Mouse (Mus musculus) midbrain, postnatal 0 days (tissue): ENCODE results near the gene Mmp15. TPM values are rescaled to one million over a fixed set of nuclear protein-coding genes. Genes with fewer than 3 reads are reported as not detected.

Experiments used
- ATAC-seq: fragments of 200-750 bp; cut with Nextera tagmentation; 2 replicates; pipeline ENCODE4 v1.8.0; 2017; ENCODE audit warnings: moderate number of reproducible peaks, mild to moderate bottlenecking, moderate TSS enrichment, moderate library complexity; ENCODE audit not compliant: low FRiP score
- DNase-seq: peaks from one replicate; pipeline ENCODE4 v3.0.0-alpha.2; 2015; ENCODE audit warnings: low spot score
- H3K27ac ChIP-seq: fragments of 300-500 bp; sonication (generic); 2 replicates; pipeline ENCODE4 v1.5.1; 2014; ENCODE audit warnings: low read depth, mild to moderate bottlenecking, low read length, mixed read lengths
- H3K27me3 ChIP-seq: fragments of 300-500 bp; sonication (generic); 2 replicates; pipeline ENCODE4 v1.6.1; 2014; ENCODE audit warnings: low read length, control low read depth, mixed read lengths; ENCODE audit not compliant: insufficient read depth
- H3K36me3 ChIP-seq: fragments of 300-500 bp; sonication (generic); 2 replicates; pipeline ENCODE4 v1.6.1; 2014; ENCODE audit warnings: low read length, control low read depth, mixed read lengths; ENCODE audit not compliant: insufficient read depth
- H3K4me1 ChIP-seq: fragments of 300-500 bp; sonication (generic); 2 replicates; pipeline ENCODE4 v1.6.1; 2014; ENCODE audit warnings: mild to moderate bottlenecking, control low read depth, antibody characterized with exemption, low read length, mixed read lengths; ENCODE audit not compliant: insufficient read depth
- H3K4me2 ChIP-seq: fragments of 300-500 bp; sonication (generic); 2 replicates; pipeline ENCODE4 v1.6.1; 2014; ENCODE audit warnings: low read depth, mild to moderate bottlenecking, low read length, mixed read lengths; ENCODE audit not compliant: poor library complexity, severe bottlenecking
- H3K4me3 ChIP-seq: fragments of 300-500 bp; sonication (generic); 2 replicates; pipeline ENCODE4 v1.5.1; 2014; ENCODE audit warnings: low read depth, mild to moderate bottlenecking, low read length, moderate library complexity
- H3K9ac ChIP-seq: fragments of 300-500 bp; sonication (generic); replicated peaks from 2 replicates; pipeline ENCODE4 v1.6.1; 2014; ENCODE audit warnings: mild to moderate bottlenecking, low read length, moderate library complexity, mixed read lengths; ENCODE audit not compliant: poor library complexity, severe bottlenecking
- H3K9me3 ChIP-seq: fragments of 300-500 bp; sonication (generic); 2 replicates; pipeline ENCODE4 v1.6.1; 2016; ENCODE audit warnings: low read length, control low read depth
- CTCF ChIP-seq: IDR thresholded peaks from 2 replicates; pipeline ENCODE4 v1.5.1; 2016; ENCODE audit warnings: antibody characterized with exemption, mild to moderate bottlenecking
- WGBS: fragments of 180-500 bp; shearing (Covaris S2); extraction: QIAGEN DNeasy Blood & Tissue Kit; methylation state at CpG from one replicate; pipeline ENCODE4 v1.1.7; 2014; 5-methylcytosine and 5-hydroxymethylcytosine counted together
- polyA plus RNA-seq: library from polyadenylated mRNA; unstranded; fragments of >200 nt; fragmentation: Nextera tagmentation; extraction: Ambion mirVana; gene quantifications from 2 replicates; pipeline ENCODE4 v1.2.1, GENCODE M21; 2015
- total RNA-seq: library from RNA; depleted of rRNA; stranded (reverse); fragments of >200 nt; gene quantifications from 2 replicates; pipeline ENCODE4 v1.2.3, GENCODE M21; 2014; rRNA removed

Mmp15 gene
- total RNA-seq = 52.9 and 59.1 TPM in 2 replicates
- 12.9 and 13.7 TPM in 2 replicates for polyA plus RNA-seq

DNA sequence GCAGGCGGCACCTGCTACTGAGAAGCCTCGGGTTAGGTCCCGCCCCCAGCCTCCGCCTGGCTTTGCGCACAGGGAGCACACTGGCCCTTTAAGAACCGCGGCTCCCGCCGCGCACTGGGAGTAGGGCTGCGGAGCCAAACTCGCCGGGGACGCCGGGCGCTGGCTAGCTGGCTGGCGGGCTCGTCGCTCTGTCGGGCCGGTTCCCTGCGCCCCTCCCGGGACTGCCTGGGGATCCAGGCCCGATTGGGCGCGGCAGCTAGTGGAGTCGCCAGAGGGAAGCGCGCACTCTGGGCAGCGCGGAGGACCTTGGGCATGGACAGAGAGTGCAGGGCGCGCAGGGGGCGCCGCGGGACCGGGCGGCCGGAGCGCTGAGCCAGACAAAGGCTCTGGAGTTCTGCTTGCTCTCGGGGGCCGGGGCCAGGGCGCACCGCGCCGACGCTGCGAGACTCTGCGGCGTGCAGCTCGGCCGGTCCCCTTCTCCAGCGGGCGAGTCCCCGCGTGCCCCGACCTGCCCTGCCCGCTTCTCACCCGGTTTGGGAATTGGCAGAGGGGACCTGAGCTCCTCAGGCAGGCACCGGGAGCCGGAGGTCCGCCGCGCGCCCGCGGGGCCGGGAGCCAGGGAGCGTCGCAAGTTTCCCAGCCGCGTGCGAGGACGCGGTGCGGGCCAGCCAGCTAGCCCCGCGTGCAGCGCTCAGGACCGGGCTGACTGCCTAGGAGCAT is at the start of gene Mmp15:
Gene Mmp15 (plus strand): TSS at position 118 of the 720 bp plus-strand sequence.
- Histone ChIP-seq H3K9ac (peak within 1 kb of the TSS; percentile 73), H3K4me1 (peaks cover 7% of the 10 kb centered on the region; the same call in 1 of the 2 replicates), H3K36me3 (no peaks in the 10 kb centered on the region), H3K27me3 (no peaks in the 10 kb centered on the region), H3K4me2 (peak within 1 kb of the TSS; percentile 95), H3K4me3 (peak within 1 kb of the TSS; percentile 87), H3K27ac (peak within 1 kb of the TSS; percentile 71), H3K9me3 (no peaks in the 10 kb centered on the region)
- under 1% methylated on average over 76 of the region's 80 CpGs for WGBS
- ATAC-seq = peak; percentile 63
- TF ChIP-seq CTCF = no peak; the same call in 1 of the 2 replicates
- peak; percentile 69 for DNase-seq

GRCm38 (mm10) chr8:95302410-95302809 is 49.7 kb upstream of the Mmp15 start:
- H3K9ac ChIP-seq = no peak overlapping the region
- H3K4me1 ChIP-seq = no peaks in the 10 kb centered on the region
- no peak overlapping the region for H3K27ac ChIP-seq
- H3K4me2 ChIP-seq = no peak overlapping the region
- no peaks in the 10 kb centered on the region for H3K27me3 ChIP-seq
- ATAC-seq (no peak), DNase-seq (peak; percentile 50)
- no peak overlapping the region for H3K4me3 ChIP-seq
- no peaks in the 10 kb centered on the region for H3K9me3 ChIP-seq
- peak; percentile 76 for TF ChIP-seq CTCF
- WGBS = 22% methylated on average over 5 of the region's 5 CpGs
- H3K36me3 ChIP-seq = no peaks in the 10 kb centered on the region

- TF ChIP-seq CTCF = no peak
- WGBS = 77% methylated on average over 4 of the region's 4 CpGs
- no peak for DNase-seq
- H3K27ac ChIP-seq = no peak overlapping the region
- H3K9ac ChIP-seq = no peak overlapping the region
- H3K4me1 ChIP-seq = no peaks in the 10 kb centered on the region; the same call in 1 of the 2 replicates
- no peak overlapping the region for H3K4me3 ChIP-seq
- no peak overlapping the region for H3K4me2 ChIP-seq
- no peaks in the 10 kb centered on the region for H3K27me3 ChIP-seq
- no peaks in the 10 kb centered on the region for H3K36me3 ChIP-seq
- no peaks in the 10 kb centered on the region for H3K9me3 ChIP-seq
- ATAC-seq = no peak
Observed at GRCm38 (mm10) chr8:95305526-95305925, 46.5 kb upstream of the Mmp15 start.

- no peak for ATAC-seq
- H3K4me1 ChIP-seq = no peaks in the 10 kb centered on the region; the same call in 1 of the 2 replicates
Observed at GRCm38 (mm10) chr8:95306431-95306830, 45.6 kb upstream of the Mmp15 start, which contains the start of gene Cngb1. Cngb1 (minus strand) TSS chr8:95306585.

GRCm38 (mm10) chr8:95310342-95310970 is 41.6 kb upstream of the Mmp15 start, which contains the start of gene Tepp:
Tepp (plus strand) TSS chr8:95310566.
- H3K9me3 ChIP-seq = no peaks in the 10 kb centered on the region
- no peak within 1 kb of the TSS for H3K27ac ChIP-seq
- DNase-seq = no peak
- no peaks in the 10 kb centered on the region for H3K36me3 ChIP-seq
- no peak within 1 kb of the TSS for H3K4me3 ChIP-seq
- H3K4me2 ChIP-seq = no peak within 1 kb of the TSS
- H3K4me1 ChIP-seq = no peaks in the 10 kb centered on the region; the same call in 1 of the 2 replicates
- TF ChIP-seq CTCF = no peak
- no peak within 1 kb of the TSS for H3K9ac ChIP-seq
- H3K27me3 ChIP-seq = no peaks in the 10 kb centered on the region
- no peak for ATAC-seq
- 25% methylated on average over 6 of the region's 6 CpGs for WGBS

More at GRCm38 (mm10) chr8:95306431-95306830, 45.6 kb upstream of the Mmp15 start, which contains the start of gene Cngb1:
- H3K27me3 ChIP-seq = no peaks in the 10 kb centered on the region
- no peak within 1 kb of the TSS for H3K9ac ChIP-seq
- DNase-seq = no peak
- no peak within 1 kb of the TSS for H3K4me2 ChIP-seq
- H3K9me3 ChIP-seq = no peaks in the 10 kb centered on the region
- WGBS = 46% methylated on average over 6 of the region's 6 CpGs
- H3K27ac ChIP-seq = no peak within 1 kb of the TSS
- no peak for TF ChIP-seq CTCF
- H3K4me3 ChIP-seq = no peak within 1 kb of the TSS
- no peaks in the 10 kb centered on the region for H3K36me3 ChIP-seq

GRCm38 (mm10) chr8:95312836-95313235 is 39.2 kb upstream of the Mmp15 start:
- H3K9ac ChIP-seq = no peak overlapping the region
- no peaks in the 10 kb centered on the region for H3K36me3 ChIP-seq
- H3K4me3 ChIP-seq = no peak overlapping the region
- peak; percentile 42 for TF ChIP-seq CTCF
- DNase-seq (no peak), ATAC-seq (no peak)
- no peak overlapping the region for H3K27ac ChIP-seq
- no peaks in the 10 kb centered on the region for H3K9me3 ChIP-seq
- WGBS = 72% methylated on average over 18 of the region's 18 CpGs
- H3K4me1 ChIP-seq = no peaks in the 10 kb centered on the region; the same call in 1 of the 2 replicates
- H3K27me3 ChIP-seq = no peaks in the 10 kb centered on the region
- H3K4me2 ChIP-seq = no peak overlapping the region
